Mouse (Mus musculus) T-cell, adult 2 months (primary cell): ENCODE measurements around the gene Gm10073.
"Not testable (repeated sequence)": the region's sequence is repeated elsewhere in the genome, so short reads cannot be mapped to it uniquely, and the experiment has no call there.

Source experiments
- DNase-seq: peaks from one replicate; pipeline ENCODE4 v3.0.0; 2022; ENCODE audit warnings: low spot score

Gm10073 gene

GRCm38 (mm10) chr8:106573168-106573567 is at the start of gene Gm10073:
TSS of gene Gm10073 (minus strand) at chr8:106573461.
- not testable (repeated sequence) for DNase-seq

DNA sequence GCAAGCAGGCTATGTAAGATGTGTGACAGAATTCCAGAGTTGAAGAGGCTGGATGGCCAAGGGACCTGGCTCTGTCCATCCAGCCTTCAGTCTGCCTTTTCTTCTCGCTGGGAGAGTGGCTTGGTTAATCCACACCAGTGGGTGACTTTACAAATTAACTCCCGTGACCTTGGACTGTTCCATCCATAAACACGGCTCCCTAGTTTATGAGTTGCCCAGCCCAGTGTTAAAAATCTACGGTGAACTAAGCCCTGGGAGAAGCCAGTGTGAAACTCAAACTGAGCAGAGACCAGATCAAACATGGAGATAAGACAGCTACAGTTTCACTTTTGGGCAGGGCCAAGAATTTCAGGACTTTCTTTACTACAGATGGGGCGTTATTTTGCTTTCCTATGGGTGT is 49.8 kb upstream of the Gm10073 start:
- no peak for DNase-seq

GRCm38 (mm10) chr8:106620488-106620887 is 47.2 kb upstream of the Gm10073 start:
- DNase-seq = no peak

DNA sequence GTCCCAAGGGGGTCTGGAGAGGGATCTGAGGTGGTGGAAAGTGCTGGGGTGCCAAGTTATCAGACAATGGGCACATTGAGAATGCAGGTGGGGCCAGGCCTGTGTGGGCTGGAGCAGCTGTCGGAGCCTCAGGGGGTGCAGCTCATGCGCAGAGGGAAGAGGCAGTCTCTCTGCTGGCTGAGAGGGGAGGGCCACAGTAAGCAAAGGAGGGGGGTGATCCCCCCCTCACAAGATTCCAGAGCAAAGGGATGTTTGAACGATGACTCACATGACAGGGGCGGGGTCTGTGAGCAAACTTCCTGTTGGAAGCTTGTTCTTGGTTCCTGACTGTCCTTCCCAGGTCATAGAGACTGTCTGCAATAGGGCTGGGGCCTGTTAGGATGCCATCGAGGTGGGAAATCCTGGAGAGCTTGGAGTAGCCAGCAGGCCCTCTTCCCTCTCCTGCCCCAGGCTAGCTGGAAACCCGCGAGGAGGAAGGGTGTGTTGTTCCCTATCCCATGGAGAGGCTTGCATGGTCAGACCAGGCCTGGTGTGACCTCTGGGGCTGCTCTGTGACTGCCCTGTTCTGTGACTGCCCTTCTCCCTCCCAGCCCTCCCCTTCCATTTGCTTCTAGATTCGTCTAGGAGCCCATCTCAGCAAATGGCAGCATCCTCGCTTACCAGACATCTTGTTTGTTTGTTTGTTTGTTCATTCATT is 46.4 kb upstream of the Gm10073 start:
- no peak for DNase-seq

- DNase-seq = no peak
These were observed 45.1 kb upstream of the Gm10073 start for GRCm38 (mm10) chr8:106618324-106618723.

- no peak for DNase-seq
These were observed 44.6 kb upstream of the Gm10073 start for GRCm38 (mm10) chr8:106617865-106618264.

- DNase-seq = no peak
These were observed 43.9 kb upstream of the Gm10073 start for GRCm38 (mm10) chr8:106617196-106617595.

- DNase-seq = no peak
These were observed 43.4 kb upstream of the Gm10073 start for GRCm38 (mm10) chr8:106616679-106617078.

GRCm38 (mm10) chr8:106615661-106616299 is 42.5 kb upstream of the Gm10073 start:
- DNase-seq = no peak

DNA sequence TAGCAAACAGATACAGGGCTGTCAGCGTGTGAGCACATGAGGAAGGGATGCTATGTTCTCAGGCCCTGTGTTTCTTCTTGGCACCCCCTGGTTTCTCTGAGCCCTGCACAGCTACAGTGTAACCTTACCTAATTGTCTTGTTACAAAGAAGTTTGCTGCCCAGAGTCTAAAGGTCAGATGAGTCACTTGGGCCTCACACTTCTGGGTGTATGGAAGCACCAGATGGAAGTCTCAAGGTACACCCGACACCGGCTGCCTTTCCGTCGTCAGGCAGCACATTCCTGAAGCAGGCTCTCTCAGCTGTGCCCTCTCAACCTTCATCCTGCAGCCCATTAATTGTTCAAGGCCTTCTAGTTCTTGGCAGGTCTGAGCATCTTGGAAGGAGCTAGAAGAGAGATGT is 41.4 kb upstream of the Gm10073 start:
- no peak for DNase-seq

DNA sequence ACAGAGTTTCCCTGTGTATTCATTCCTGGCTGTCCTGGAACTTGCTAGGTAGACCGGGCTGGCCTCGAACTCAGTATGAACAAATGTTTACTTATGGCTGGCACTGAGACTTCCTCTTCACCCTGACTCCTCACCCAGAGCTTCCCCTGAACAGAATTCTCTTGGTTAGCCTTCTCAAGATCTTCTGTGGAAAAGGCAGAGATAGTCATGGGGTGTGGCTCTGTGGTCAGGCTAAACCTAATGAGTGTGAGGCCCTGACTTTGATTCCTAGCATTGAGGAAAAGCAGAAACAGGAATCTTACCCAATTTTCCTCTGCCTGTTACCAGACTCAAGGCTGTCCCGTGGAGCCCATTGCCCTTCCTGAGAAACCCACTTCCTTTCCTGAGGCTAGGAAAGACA is 38.8 kb upstream of the Gm10073 start:
- DNase-seq = no peak

GRCm38 (mm10) chr8:106610958-106611640 is 37.8 kb upstream of the Gm10073 start:
- DNase-seq = no peak

DNA sequence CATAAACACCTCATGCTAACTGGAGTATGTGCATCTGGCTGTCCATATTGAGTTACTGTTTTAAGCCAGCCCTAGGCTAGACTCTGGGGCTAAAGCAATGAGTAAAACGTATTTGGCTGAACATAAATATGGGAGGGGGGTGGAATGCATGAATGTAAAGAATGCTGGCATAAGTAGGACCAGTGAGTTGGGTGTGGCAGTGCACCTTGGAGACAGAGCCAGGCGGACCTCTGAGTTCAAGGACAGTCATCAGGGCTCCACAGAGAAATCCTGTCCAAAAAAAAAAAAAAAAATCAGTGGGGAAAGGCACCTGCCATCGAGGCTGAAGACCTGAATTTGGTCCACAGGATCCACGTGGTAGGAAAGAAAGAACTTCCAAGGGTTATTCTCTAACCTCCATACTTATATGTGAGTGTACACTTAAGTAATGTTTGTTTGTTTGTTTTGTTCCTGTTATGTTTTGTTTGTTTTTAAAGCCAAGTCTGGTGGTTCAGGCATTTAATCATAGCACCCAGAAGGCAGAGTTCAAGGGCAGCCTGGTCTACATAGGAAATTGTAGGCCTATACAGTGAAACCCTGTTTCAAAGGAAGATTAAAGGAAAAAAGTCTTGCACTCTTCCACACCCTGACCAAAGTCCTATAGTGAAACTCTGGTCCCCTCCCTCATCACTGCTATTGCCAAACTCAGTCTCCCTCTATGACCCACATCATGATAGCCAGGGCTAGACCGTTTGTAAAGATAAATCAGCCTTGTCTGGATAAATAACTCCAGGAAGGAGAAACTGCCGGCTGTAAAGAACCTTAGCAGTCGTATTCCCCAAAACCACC is 36.0 kb upstream of the Gm10073 start:
- no peak for DNase-seq

DNA sequence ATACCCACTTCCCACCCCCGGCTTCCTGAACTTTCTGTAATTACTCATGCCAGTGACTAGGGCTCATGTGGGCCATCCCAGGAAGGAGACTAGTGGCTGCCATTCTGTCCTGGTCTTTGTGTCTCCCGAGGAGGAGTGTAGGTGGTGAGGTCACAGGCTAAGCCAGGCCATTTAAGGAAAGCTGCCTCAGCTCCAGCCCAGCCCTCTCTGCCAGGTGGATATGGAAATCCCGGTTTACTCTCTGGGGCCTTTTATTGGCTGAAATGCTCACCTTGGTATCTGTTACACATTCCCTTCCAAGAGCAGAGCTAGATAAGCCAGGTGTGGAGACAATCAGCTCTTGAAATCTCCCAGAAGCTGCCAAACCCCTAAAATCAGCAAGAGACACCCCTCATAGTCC is 35.2 kb upstream of the Gm10073 start:
- DNase-seq = no peak

- not testable (repeated sequence) for DNase-seq
These were observed 34.5 kb upstream of the Gm10073 start for GRCm38 (mm10) chr8:106607783-106608182.

GRCm38 (mm10) chr8:106606601-106607145 is 33.4 kb upstream of the Gm10073 start:
- no peak for DNase-seq

GRCm38 (mm10) chr8:106606121-106606520 is 32.9 kb upstream of the Gm10073 start:
- DNase-seq = no peak

- DNase-seq = no peak
These were observed 32.4 kb upstream of the Gm10073 start for GRCm38 (mm10) chr8:106605657-106606056.

DNA sequence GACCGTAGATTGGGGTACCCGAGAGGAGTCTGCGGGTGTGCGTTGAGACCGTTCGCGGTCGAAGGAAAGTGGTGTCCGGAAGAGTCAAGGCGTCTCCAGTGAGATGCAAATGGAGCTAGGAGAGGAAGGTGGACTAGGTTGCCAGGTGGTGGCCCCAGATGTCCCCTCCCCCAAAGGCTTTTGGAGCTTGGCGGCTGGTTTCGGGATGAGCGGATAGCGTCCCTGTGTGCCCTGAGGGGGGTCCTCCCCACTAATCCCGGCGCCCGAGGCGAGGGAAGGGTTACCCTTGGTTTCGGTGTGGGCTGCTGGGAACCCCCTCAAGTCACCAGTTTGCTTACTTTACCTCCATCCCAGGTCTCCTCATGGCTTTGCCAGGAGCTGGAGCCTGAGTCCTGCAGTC is 30.7 kb upstream of the Gm10073 start:
- no peak for DNase-seq

- peak; percentile 56 for DNase-seq
These were observed 30.0 kb upstream of the Gm10073 start, which contains the start of gene Cdh1 for GRCm38 (mm10) chr8:106603131-106603819. TSS of gene Cdh1 (plus strand) at chr8:106603351.

DNA sequence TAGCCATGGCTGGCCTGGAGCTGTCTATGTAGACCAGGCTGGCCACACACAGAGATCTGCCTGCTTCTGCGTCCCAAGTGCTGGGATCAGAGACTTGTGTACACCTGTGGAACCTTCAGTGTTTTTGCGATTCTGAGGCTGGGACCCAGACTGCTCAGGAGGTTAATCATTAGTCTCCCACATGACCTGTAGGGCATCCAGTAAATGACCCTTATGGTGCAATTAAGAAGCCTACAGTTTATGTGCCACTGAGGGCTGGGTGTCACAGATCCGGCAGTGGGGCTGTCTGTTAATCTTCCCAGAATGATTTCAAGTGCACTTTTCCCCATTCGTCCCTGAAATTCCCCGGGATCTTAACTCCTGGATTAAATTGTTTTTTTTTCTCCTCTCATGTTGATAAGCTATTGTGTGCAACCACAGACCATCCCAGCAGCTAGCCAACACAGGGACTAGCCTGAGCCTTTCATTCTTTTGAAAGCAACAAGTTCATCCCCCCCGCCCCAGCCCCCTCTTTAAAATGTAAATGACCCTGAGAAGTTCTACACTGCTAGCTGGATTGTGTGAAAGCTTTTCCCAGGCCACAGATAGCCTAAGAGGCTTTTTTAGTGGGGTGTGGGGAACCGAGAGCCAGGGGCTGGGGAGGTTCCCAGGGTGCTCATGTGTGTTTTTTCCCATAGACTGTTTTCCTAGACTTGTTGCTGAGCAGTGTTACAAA is 26.2 kb upstream of the Gm10073 start:
- DNase-seq = no peak
